Mouse (Mus musculus): ENCODE results near the gene Traf6. TPM values are rescaled to one million over a fixed set of nuclear protein-coding genes. Genes with fewer than 3 reads are reported as not detected.
A peak's percentile ranks its signal among the peaks of the same experiment; 100 is the strongest.

The Traf6 gene
- total RNA-seq, 2 experiments from 2014 or later, result 9.6 to 10.1 TPM

- intact Hi-C loops (cut with DNase I; ENCODE audit: low total_unique reads), result no loop called here
These were observed 12.1 kb downstream of the Traf6 start for GRCm38 (mm10) chr2:101690252-101690827.

GRCm38 (mm10) chr2:101693043-101693442, 14.8 kb downstream of the Traf6 start:
- intact Hi-C loops (cut with DNase I; ENCODE audit: low total_unique reads), result no loop called here
- no peak for DNase-seq

More at GRCm38 (mm10) chr2:101690252-101690827, 12.1 kb downstream of the Traf6 start:
- DNase-seq, result no peak

GRCm38 (mm10) chr2:101693577-101694215, 15.5 kb downstream of the Traf6 start:
- no peak for DNase-seq
- intact Hi-C loops (cut with DNase I; ENCODE audit: low total_unique reads), result no loop called here

GRCm38 (mm10) chr2:101695584-101695983, 17.4 kb downstream of the Traf6 start:
- intact Hi-C loops (cut with DNase I; ENCODE audit: low total_unique reads), result loop anchor here (5.0 kb wide), 2 partner anchors 132 to 177 kb away; no protein-coding TSS in a partner anchor
- DNase-seq, result no peak

GRCm38 (mm10) chr2:101699284-101699683, 21.1 kb downstream of the Traf6 start:
- DNase-seq, result no peak
- intact Hi-C loops (cut with DNase I; ENCODE audit: low total_unique reads), result loop anchor here (5.0 kb wide), 2 partner anchors 128 to 173 kb away; no protein-coding TSS in a partner anchor

- DNase-seq, result no peak
These were observed 27.8 kb downstream of the Traf6 start for GRCm38 (mm10) chr2:101705941-101706485.

GRCm38 (mm10) chr2:101711608-101712007, 33.4 kb downstream of the Traf6 start:
- no peak for DNase-seq
- intact Hi-C loops (cut with DNase I; ENCODE audit: low total_unique reads), result loop anchor here (5.0 kb wide), 1 partner anchor 101 kb away; no protein-coding TSS in a partner anchor

More at GRCm38 (mm10) chr2:101705941-101706485, 27.8 kb downstream of the Traf6 start:
- intact Hi-C loops (cut with DNase I; ENCODE audit: low total_unique reads), result no loop called here

GRCm38 (mm10) chr2:101715650-101716323, 37.6 kb downstream of the Traf6 start:
- intact Hi-C loops (cut with DNase I; ENCODE audit: low total_unique reads), result loop anchor here (5.0 kb wide), 1 partner anchor 157 kb away; no protein-coding TSS in a partner anchor
- DNase-seq, result peak; percentile 40

- intact Hi-C loops (cut with DNase I; ENCODE audit: low total_unique reads), result loop anchor here (5.0 kb wide), 1 partner anchor 155 kb away; no protein-coding TSS in a partner anchor
- DNase-seq, result no peak
These were observed 38.9 kb downstream of the Traf6 start for GRCm38 (mm10) chr2:101717162-101717561.

GRCm38 (mm10) chr2:101721835-101722234, 43.6 kb downstream of the Traf6 start:
- no peak for DNase-seq
- intact Hi-C loops (cut with DNase I; ENCODE audit: low total_unique reads), result no loop called here

- intact Hi-C loops (cut with DNase I; ENCODE audit: low total_unique reads), result no loop called here
- DNase-seq, result peak; percentile 43
These were observed 44.4 kb downstream of the Traf6 start for GRCm38 (mm10) chr2:101722370-101723332.

GRCm38 (mm10) chr2:101723333-101723881, 45.2 kb downstream of the Traf6 start:
- no peak for DNase-seq
- intact Hi-C loops (cut with DNase I; ENCODE audit: low total_unique reads), result no loop called here

- DNase-seq, result no peak
- intact Hi-C loops (cut with DNase I; ENCODE audit: low total_unique reads), result no loop called here
These were observed 49.6 kb downstream of the Traf6 start for GRCm38 (mm10) chr2:101727787-101728186.

GRCm38 (mm10) chr2:101729472-101729871, 51.2 kb downstream of the Traf6 start:
- intact Hi-C loops (cut with DNase I; ENCODE audit: low total_unique reads), result no loop called here
- no peak for DNase-seq

- intact Hi-C loops (cut with DNase I; ENCODE audit: low total_unique reads), result no loop called here
- DNase-seq, result no peak
These were observed 52.7 kb downstream of the Traf6 start for GRCm38 (mm10) chr2:101730972-101731371.

- intact Hi-C loops (cut with DNase I; ENCODE audit: low total_unique reads), result no loop called here
- no peak for DNase-seq
These were observed 54.6 kb downstream of the Traf6 start for GRCm38 (mm10) chr2:101732777-101733210.

GRCm38 (mm10) chr2:101733564-101733963, 55.3 kb downstream of the Traf6 start:
- intact Hi-C loops (cut with DNase I; ENCODE audit: low total_unique reads), result no loop called here
- no peak for DNase-seq

GRCm38 (mm10) chr2:101739914-101740313, 61.7 kb downstream of the Traf6 start:
- intact Hi-C loops (cut with DNase I; ENCODE audit: low total_unique reads), result loop anchor here (5.0 kb wide), 1 partner anchor 778 kb away; no protein-coding TSS in a partner anchor
- no peak for DNase-seq

- intact Hi-C loops (cut with DNase I; ENCODE audit: low total_unique reads), result no loop called here
- no peak for DNase-seq
These were observed 63.4 kb downstream of the Traf6 start for GRCm38 (mm10) chr2:101741653-101742052.
